Mouse (Mus musculus) C2C12 (cell line): ENCODE measurements around the gene Sall4.

Source experiments
- CEBPB ChIP-seq: IDR thresholded peaks from one replicate; pipeline ENCODE4 v1.6.1; 2011; ENCODE audit warnings: low read depth, mild to moderate bottlenecking, control low read depth, moderate library complexity
- CTCF ChIP-seq: IDR thresholded peaks from one replicate; pipeline ENCODE4 v1.5.1; 2011; ENCODE audit not compliant: control insufficient read depth, insufficient read depth, insufficient read length
- MAX ChIP-seq: IDR thresholded peaks from one replicate; pipeline ENCODE4 v1.6.1; 2011; ENCODE audit warnings: mild to moderate bottlenecking, control low read depth
- MYOD1 ChIP-seq: IDR thresholded peaks from one replicate; pipeline ENCODE4 v1.6.1; 2011; ENCODE audit warnings: low read depth; ENCODE audit not compliant: control insufficient read depth, insufficient read length
- MYOG ChIP-seq: IDR thresholded peaks from one replicate; pipeline ENCODE4 v1.6.1; 2011; ENCODE audit not compliant: control insufficient read depth, insufficient read length; ENCODE audit errors: extremely low read depth
- USF1 ChIP-seq: IDR thresholded peaks from one replicate; pipeline ENCODE4 v1.6.1; 2011; ENCODE audit warnings: low read depth, mild to moderate bottlenecking, control low read depth, moderate library complexity

DNA sequence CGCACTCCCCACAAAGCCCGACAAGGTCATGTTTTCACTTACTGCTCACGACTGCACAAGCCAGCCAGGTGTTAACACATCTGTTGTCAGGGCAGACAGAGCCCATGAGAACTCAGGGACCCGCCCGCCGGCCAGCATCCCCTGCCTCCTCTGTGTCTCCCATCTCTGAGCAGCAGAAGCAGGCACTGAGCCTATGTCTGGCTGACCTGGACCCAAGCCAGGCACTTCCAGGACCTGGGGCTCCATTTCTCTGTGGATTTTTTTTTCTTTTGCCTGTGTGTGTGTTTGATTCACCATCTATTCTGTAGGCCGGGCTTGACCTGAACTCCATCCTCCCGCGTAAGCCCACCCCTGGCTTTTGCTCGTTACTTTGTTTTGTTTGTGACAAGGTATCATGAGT lies 49.0 kb downstream of the Sall4 start:
- TF ChIP-seq CTCF: no peak
- no peak for TF ChIP-seq USF1
- TF ChIP-seq MYOD1: no peak
- TF ChIP-seq MAX: no peak
- no peak for TF ChIP-seq MYOG
- TF ChIP-seq CEBPB: no peak
